In the genomic region with DNA sequence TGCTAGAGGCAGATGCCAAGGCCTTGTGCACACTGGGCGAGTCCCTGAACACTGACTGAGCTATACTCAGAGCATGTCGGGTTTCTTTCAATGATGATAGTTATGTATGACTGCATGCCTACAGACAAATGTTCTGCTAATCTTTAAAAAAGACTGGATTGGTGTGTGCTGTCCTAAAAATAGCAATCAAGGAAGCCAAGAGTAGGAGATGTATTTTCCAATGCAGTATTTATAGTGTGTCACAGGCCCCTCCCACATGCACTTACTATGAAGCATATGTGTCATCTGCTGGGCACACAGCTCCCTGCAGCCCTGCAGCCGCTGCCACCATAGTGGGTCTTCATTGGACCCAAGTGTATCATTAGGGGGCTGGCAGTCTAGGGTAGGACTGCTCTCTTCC, we compare ENCODE assay signal across 18 mouse cellular contexts. TPM values are rescaled to one million over a fixed set of nuclear protein-coding genes. Genes with fewer than 3 reads are reported as not detected.
DNase-seq lines count a peak whose midpoint lies in the region; ATAC-seq and TF ChIP-seq lines count a peak whose summit lies in the region.
"Had no signal": no experiment of that assay in that cellular context is flagged by ENCODE, and none has a peak within 500 bp of the region (broad histone marks: within the 10 kb centered on the region; RNA-seq: fewer than 3 reads in every experiment).

No protein-coding gene starts in this region.

- no peak for TF ChIP-seq POLR2A in spleen, adult 2 months (IDR thresholded peaks at IDR 0.05; ENCODE audit: low read depth, low read length)

- no peak overlapping the region for H3K9ac ChIP-seq in forebrain, embryonic 16.5 days (replicated peaks; ENCODE audit: low read depth, low read length)
- no peak overlapping the region for H3K9ac ChIP-seq in forebrain, embryonic 13.5 days
- peak overlapping the region; percentile 14 for H3K9ac ChIP-seq in heart, embryonic 14.5 days (ENCODE audit: low read length)
- H3K9ac ChIP-seq: limb, embryonic 13.5 days; midbrain, embryonic 13.5 days had no signal

- peaks cover 3% of the 10 kb centered on the region; the same call in 1 of the 2 replicates for H3K36me3 ChIP-seq in forebrain, embryonic 16.5 days (ENCODE audit: control insufficient read depth, insufficient read depth)
- peaks cover 42% of the 10 kb centered on the region for H3K36me3 ChIP-seq in forebrain, embryonic 13.5 days (ENCODE audit: poor library complexity, severe bottlenecking)
- peaks cover 19% of the 10 kb centered on the region for H3K36me3 ChIP-seq in heart, embryonic 14.5 days (ENCODE audit: control insufficient read depth, insufficient read depth, low read length)
- peaks cover 21% of the 10 kb centered on the region for H3K36me3 ChIP-seq in spleen, adult 2 months (ENCODE audit: control insufficient read depth, insufficient read depth, low read length)

- H3K9me3 ChIP-seq in forebrain, embryonic 16.5 days (ENCODE audit: control insufficient read depth, low read length) = no peaks in the 10 kb centered on the region
- H3K9me3 ChIP-seq in forebrain, embryonic 13.5 days (replicated peaks) = no peaks in the 10 kb centered on the region
- no peaks in the 10 kb centered on the region for H3K9me3 ChIP-seq in heart, embryonic 14.5 days (ENCODE audit: control insufficient read depth, low read length)
- H3K9me3 ChIP-seq: G1E; hindbrain, embryonic 10.5 days; limb, embryonic 13.5 days; midbrain, embryonic 13.5 days had no signal

- H3K4me2 ChIP-seq in forebrain, embryonic 16.5 days (ENCODE audit: low read length) = no peak overlapping the region
- no peak overlapping the region for H3K4me2 ChIP-seq in forebrain, embryonic 13.5 days
- H3K4me2 ChIP-seq in heart, embryonic 14.5 days (ENCODE audit: low read length) = peak overlapping the region; percentile 12; the same call in 1 of the 2 replicates
- H3K4me2 ChIP-seq: limb, embryonic 13.5 days; midbrain, embryonic 13.5 days had no signal

- WGBS in forebrain, embryonic 16.5 days = 84% methylated on average over 3 of the region's 3 CpGs
- WGBS in forebrain, embryonic 13.5 days = 93% methylated on average over 3 of the region's 3 CpGs
- 31% methylated on average over 3 of the region's 3 CpGs for WGBS in heart, embryonic 14.5 days
- 82% methylated on average over 3 of the region's 3 CpGs for WGBS in spleen, adult 2 months

- no peak overlapping the region for H3K4me3 ChIP-seq in forebrain, embryonic 16.5 days (replicated peaks; ENCODE audit: low read length)
- no peak overlapping the region for H3K4me3 ChIP-seq in forebrain, embryonic 13.5 days
- no peak overlapping the region for H3K4me3 ChIP-seq in heart, embryonic 14.5 days (ENCODE audit: control insufficient read depth in 1 of 2, insufficient read depth in 1 of 2, low read depth in 1 of 2, low read length in 2 of 2)
- H3K4me3 ChIP-seq in spleen, adult 2 months (ENCODE audit: extremely low read depth, insufficient read depth, insufficient read length) = no peak overlapping the region
- H3K4me3 ChIP-seq: erythroblast, embryonic 14.5 days; hindbrain, embryonic 10.5 days; limb, embryonic 13.5 days; midbrain, embryonic 13.5 days had no signal

- peaks cover 13% of the 10 kb centered on the region for H3K4me1 ChIP-seq in forebrain, embryonic 16.5 days (replicated peaks; ENCODE audit: control insufficient read depth, insufficient read depth, low read length)
- H3K4me1 ChIP-seq in forebrain, embryonic 13.5 days = peaks cover 6% of the 10 kb centered on the region; the same call in 1 of the 2 replicates
- peaks cover 13 to 36% of the 10 kb centered on the region in 2 experiments for H3K4me1 ChIP-seq in heart, embryonic 14.5 days (ENCODE audit: control insufficient read depth in 2 of 2, insufficient read depth in 2 of 2, low read length in 2 of 2)
- peaks cover 10% of the 10 kb centered on the region for H3K4me1 ChIP-seq in spleen, adult 2 months (ENCODE audit: control insufficient read depth, insufficient read depth, insufficient read length)
- H3K4me1 ChIP-seq: limb, embryonic 13.5 days had no signal

- peak overlapping the region; percentile 26 for H3K27ac ChIP-seq in forebrain, embryonic 16.5 days (ENCODE audit: low read length)
- H3K27ac ChIP-seq in forebrain, embryonic 13.5 days = no peak overlapping the region
- peak overlapping the region; percentile 78 to 84 for H3K27ac ChIP-seq in heart, embryonic 14.5 days (replicated peaks in 1 of 2; ENCODE audit: control insufficient read depth in 1 of 2, insufficient read depth in 1 of 2, low read depth in 2 of 2, low read length in 2 of 2)
- peak overlapping the region; percentile 76 for H3K27ac ChIP-seq in spleen, adult 2 months (ENCODE audit: insufficient read depth, low read length)
- H3K27ac ChIP-seq: hindbrain, embryonic 10.5 days; limb, embryonic 13.5 days; midbrain, embryonic 13.5 days had no signal

- no peak for DNase-seq in heart, adult 11 months
- no peak for DNase-seq in spleen, adult 2 months (ENCODE audit: low read depth in 1 of 2, low spot score in 2 of 2)
- DNase-seq in spleen, postnatal 14 days (ENCODE audit: low spot score in 2 of 2) = no peak
- DNase-seq in telencephalon, adult 2 months (ENCODE audit: low read depth, low spot score) = peak; percentile 71
- no peak for DNase-seq in testis, postnatal 10 days (ENCODE audit: low spot score)
- DNase-seq: adrenal gland, postnatal 14 days; cerebellum, adult 18-20 months; lung, adult 18-20 months; lung, postnatal 4 days; thymus, adult 2 months had no signal

- no peaks in the 10 kb centered on the region for H3K27me3 ChIP-seq in forebrain, embryonic 16.5 days (replicated peaks; ENCODE audit: control insufficient read depth, insufficient read depth, low read length)
- H3K27me3 ChIP-seq in forebrain, embryonic 13.5 days = no peaks in the 10 kb centered on the region
- no peaks in the 10 kb centered on the region for H3K27me3 ChIP-seq in heart, embryonic 14.5 days (ENCODE audit: control insufficient read depth, insufficient read depth, low read length)
- H3K27me3 ChIP-seq in spleen, adult 2 months (ENCODE audit: control insufficient read depth, insufficient read depth, low read length) = no peaks in the 10 kb centered on the region
- H3K27me3 ChIP-seq: limb, embryonic 13.5 days; midbrain, embryonic 13.5 days had no signal

- TF ChIP-seq CTCF in spleen, adult 2 months (IDR thresholded peaks at IDR 0.05; ENCODE audit: extremely low read depth, insufficient read depth, insufficient read length, insufficient replicate concordance) = no peak

- ATAC-seq in forebrain, embryonic 16.5 days = peak; percentile 23; the same call in 1 of the 2 replicates
- ATAC-seq in forebrain, embryonic 13.5 days = no peak
- peak; percentile 62 for ATAC-seq in heart, embryonic 14.5 days (ENCODE audit: insufficient number of reproducible peaks, insufficient read depth, low FRiP score, low read depth)
- ATAC-seq: midbrain, embryonic 13.5 days had no signal

RNA-seq across cellular contexts. Expression of a gene that starts 25.1 kb away (rescaled TPM):
- polyA plus RNA-seq in forebrain, embryonic 16.5 days (2015; fragmentation: Nextera tagmentation; extraction: Ambion mirVana) = 57.2 and 63.0 TPM in 2 replicates
- 37.6 and 37.8 TPM in 2 replicates for polyA plus RNA-seq in forebrain, embryonic 13.5 days (2015; fragmentation: Nextera tagmentation; extraction: Ambion mirVana)
- polyA plus RNA-seq in heart, embryonic 14.5 days (2014; fragmentation: Nextera tagmentation; extraction: Ambion mirVana) = 42.8 and 46.0 TPM in 2 replicates
- 64.0 and 82.0 TPM in 2 replicates for polyA plus RNA-seq in spleen, adult 2 months (2012; rRNA removed)

RNA-seq across cellular contexts. Expression of a gene that starts 40.4 kb away (rescaled TPM):
- 9.8 and 12.9 TPM in 2 replicates for polyA plus RNA-seq in forebrain, embryonic 16.5 days (2015; fragmentation: Nextera tagmentation; extraction: Ambion mirVana)
- polyA plus RNA-seq in forebrain, embryonic 13.5 days (2015; fragmentation: Nextera tagmentation; extraction: Ambion mirVana) = 12.4 and 13.4 TPM in 2 replicates
- polyA plus RNA-seq in heart, embryonic 14.5 days (2014; fragmentation: Nextera tagmentation; extraction: Ambion mirVana) = 31.7 and 32.3 TPM in 2 replicates
- polyA plus RNA-seq in spleen, adult 2 months (2012; rRNA removed) = 175 and 210 TPM in 2 replicates

RNA-seq across cellular contexts. Expression of a gene that starts 49.3 kb away (rescaled TPM):
- polyA plus RNA-seq in forebrain, embryonic 16.5 days (2015; fragmentation: Nextera tagmentation; extraction: Ambion mirVana) = 32.5 and 37.4 TPM in 2 replicates
- polyA plus RNA-seq in forebrain, embryonic 13.5 days (2015; fragmentation: Nextera tagmentation; extraction: Ambion mirVana) = 23.6 and 29.8 TPM in 2 replicates
- 16.1 and 17.2 TPM in 2 replicates for polyA plus RNA-seq in heart, embryonic 14.5 days (2014; fragmentation: Nextera tagmentation; extraction: Ambion mirVana)
- 39.4 and 40.9 TPM in 2 replicates for polyA plus RNA-seq in spleen, adult 2 months (2012; rRNA removed)

RNA-seq across cellular contexts. Expression of a gene that starts 49.5 kb away (rescaled TPM):
- polyA plus RNA-seq in forebrain, embryonic 16.5 days (2015; fragmentation: Nextera tagmentation; extraction: Ambion mirVana) = 68.0 and 76.5 TPM in 2 replicates
- polyA plus RNA-seq in forebrain, embryonic 13.5 days (2015; fragmentation: Nextera tagmentation; extraction: Ambion mirVana) = 81.6 and 87.1 TPM in 2 replicates
- 79.9 and 87.4 TPM in 2 replicates for polyA plus RNA-seq in heart, embryonic 14.5 days (2014; fragmentation: Nextera tagmentation; extraction: Ambion mirVana)
- polyA plus RNA-seq in spleen, adult 2 months (2012; rRNA removed) = 10.6 and 13.6 TPM in 2 replicates

RNA-seq across cellular contexts. Expression of a gene that starts 55.2 kb away (rescaled TPM):
- 188 and 194 TPM in 2 replicates for polyA plus RNA-seq in forebrain, embryonic 16.5 days (2015; fragmentation: Nextera tagmentation; extraction: Ambion mirVana)
- polyA plus RNA-seq in forebrain, embryonic 13.5 days (2015; fragmentation: Nextera tagmentation; extraction: Ambion mirVana) = 137 and 139 TPM in 2 replicates
- polyA plus RNA-seq in heart, embryonic 14.5 days (2014; fragmentation: Nextera tagmentation; extraction: Ambion mirVana) = 59.4 and 63.9 TPM in 2 replicates
- polyA plus RNA-seq in spleen, adult 2 months (2012; rRNA removed) = 74.4 and 74.7 TPM in 2 replicates
